Mouse (Mus musculus) adrenal gland, adult 10 weeks (tissue): ENCODE measurements around the gene Mucl2. TPM values are rescaled to one million over a fixed set of nuclear protein-coding genes. Genes with fewer than 3 reads are reported as not detected.

Experiments
- polyA plus RNA-seq: library from polyadenylated mRNA; stranded (reverse); fragments of 350-450 nt; fragmentation: Illumina TruSeq; extraction: RNeasy Lipid Tissue Mini Kit (QIAGEN cat#74804); gene quantifications from one replicate; pipeline ENCODE4 v1.2.3, GENCODE M21; 2014; ENCODE audit warnings: low read depth, low replicate concordance

Mucl2 gene
- polyA plus RNA-seq, result not detected

GRCm38 (mm10) chr15:103899212-103899611 lies at the start of gene Mucl2:
Mucl2 (minus strand) TSS chr15:103899312.

Other genes with a start within 250 kb of the Mucl2 start
- gene Mucl1, start 143.8 kb downstream of the Mucl2 start, polyA plus RNA-seq, result not detected